Mouse (Mus musculus) heart, adult 18-20 months (tissue): ENCODE data around the gene Aph1a. TPM values are rescaled to one million over a fixed set of nuclear protein-coding genes. Genes with fewer than 3 reads are reported as not detected.

Experiments used
- total RNA-seq, 2 experiments: library from RNA; stranded (reverse); gene quantifications; 2 replicates each; pipeline ENCODE4 v1.2.3; 2021

Aph1a gene
- total RNA-seq, 2 experiments from 2014 or later: 109 to 125 TPM

Other genes with a start within 250 kb of the Aph1a start
- gene Mcl1, start 235.2 kb upstream of the Aph1a start, total RNA-seq: 100 to 1,000 TPM; 159 to 167 TPM
- gene Adamtsl4, start 206.1 kb upstream of the Aph1a start, total RNA-seq: 10 to 100 TPM; 39.1 to 40.6 TPM
- gene Ecm1, start 154.4 kb upstream of the Aph1a start, total RNA-seq: 10 to 100 TPM; 46.4 to 52.7 TPM
- 10 to 100 TPM; 44.4 to 49.4 TPM for gene Tars2, start 133.8 kb upstream of the Aph1a start, total RNA-seq
- 10 to 100 TPM; 42.5 to 44.6 TPM for gene Rprd2, start 75.1 kb upstream of the Aph1a start, total RNA-seq
- 10 to 100 TPM; 20.5 to 22.9 TPM for gene Prpf3, start 38.1 kb upstream of the Aph1a start, total RNA-seq
- gene Mrps21, start 22.4 kb upstream of the Aph1a start, total RNA-seq: 100 to 1,000 TPM; 323 to 346 TPM
- gene Ciart, start 11.7 kb upstream of the Aph1a start, total RNA-seq: 1 to 10 TPM; 5.9 TPM
- 1 to 10 TPM; 7.6 to 9.6 TPM for gene BC028528, start 2.0 kb upstream of the Aph1a start, total RNA-seq
- gene Car14, start 10.7 kb downstream of the Aph1a start, total RNA-seq: 100 to 1,000 TPM; 137 to 170 TPM
- gene Anp32e, start 35.3 kb downstream of the Aph1a start, total RNA-seq: 10 to 100 TPM; 87.2 to 89.3 TPM
- 10 to 100 TPM; 64.7 to 68.2 TPM for gene Plekho1, start 102.0 kb downstream of the Aph1a start, total RNA-seq
- gene Vps45, start 164.5 kb downstream of the Aph1a start, total RNA-seq: 10 to 100 TPM; 22.5 to 27.1 TPM
- gene Otud7b, start 210.6 kb downstream of the Aph1a start, total RNA-seq: 10 to 100 TPM; 50.3 to 57.4 TPM